Mouse (Mus musculus) cerebellum, postnatal 10 days (tissue): ENCODE measurements around the gene Hist1h2bh.

Source experiments
- DNase-seq, 2 experiments: peaks; one replicate each; pipeline ENCODE4 v3.0.0; 2021; ENCODE audit warnings: mixed read lengths in 2 of 2

Gene Hist1h2bh

GRCm38 (mm10) chr13:23502031-23502567 lies 41.1 kb downstream of the Hist1h2bh start:
- DNase-seq: no peak

- no peak for DNase-seq
These were observed 41.7 kb downstream of the Hist1h2bh start for GRCm38 (mm10) chr13:23501511-23501910.

DNA sequence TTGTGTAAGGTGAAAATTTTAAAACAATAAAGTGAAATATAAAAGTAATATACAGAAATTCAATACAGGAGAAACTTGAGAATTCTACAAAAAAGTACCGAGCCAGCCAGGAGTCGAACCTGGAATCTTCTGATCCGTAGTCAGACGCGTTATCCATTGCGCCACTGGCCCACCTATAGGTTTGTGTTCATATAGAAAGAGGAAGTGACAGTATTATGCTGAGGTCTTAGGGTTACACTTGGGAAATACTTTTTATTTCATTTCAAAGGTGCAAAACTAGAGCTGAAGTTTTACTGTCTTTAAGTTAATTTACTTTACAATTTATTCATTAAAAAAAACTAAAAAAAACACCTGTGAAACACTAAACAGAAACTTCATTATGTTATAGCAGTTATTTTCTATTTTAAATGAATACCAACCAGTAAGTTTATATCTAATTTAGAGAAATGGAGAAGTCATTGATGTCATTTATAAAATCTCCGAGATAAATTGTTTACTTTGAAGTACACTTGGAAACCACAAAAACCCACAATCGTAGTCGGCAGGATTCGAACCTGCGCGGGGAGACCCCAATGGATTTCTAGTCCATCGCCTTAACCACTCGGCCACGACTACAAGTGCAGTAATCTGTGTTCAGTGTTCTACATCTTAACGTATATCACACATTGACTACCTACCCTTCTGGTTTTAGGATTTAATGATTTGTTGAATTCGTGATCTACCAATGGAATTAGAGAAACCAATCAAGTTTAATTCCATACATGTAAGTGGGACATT lies 42.6 kb downstream of the Hist1h2bh start:
- peak; percentile 59 for DNase-seq

- no peak for DNase-seq
These were observed 43.2 kb downstream of the Hist1h2bh start for GRCm38 (mm10) chr13:23499943-23500342.

DNA sequence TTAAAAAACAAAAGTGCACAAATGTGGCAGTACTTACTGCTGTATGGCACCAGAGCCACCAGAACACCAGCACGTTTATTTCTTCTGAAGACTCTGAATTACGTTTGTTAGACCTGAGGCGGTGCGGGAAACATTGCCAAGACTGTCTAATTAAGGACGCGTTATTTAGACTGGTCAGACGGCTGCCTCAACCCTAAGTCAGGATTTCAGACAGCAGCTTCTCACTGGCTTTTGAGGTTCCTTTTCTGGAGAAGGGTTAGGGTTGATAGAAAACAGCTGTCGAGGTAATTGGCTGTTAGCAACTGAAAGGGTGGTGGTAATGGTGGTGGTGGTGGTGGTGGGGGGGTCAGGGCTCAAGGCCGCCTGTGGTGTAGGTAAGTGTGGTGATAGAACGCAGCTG lies 44.5 kb downstream of the Hist1h2bh start:
- no peak for DNase-seq

DNA sequence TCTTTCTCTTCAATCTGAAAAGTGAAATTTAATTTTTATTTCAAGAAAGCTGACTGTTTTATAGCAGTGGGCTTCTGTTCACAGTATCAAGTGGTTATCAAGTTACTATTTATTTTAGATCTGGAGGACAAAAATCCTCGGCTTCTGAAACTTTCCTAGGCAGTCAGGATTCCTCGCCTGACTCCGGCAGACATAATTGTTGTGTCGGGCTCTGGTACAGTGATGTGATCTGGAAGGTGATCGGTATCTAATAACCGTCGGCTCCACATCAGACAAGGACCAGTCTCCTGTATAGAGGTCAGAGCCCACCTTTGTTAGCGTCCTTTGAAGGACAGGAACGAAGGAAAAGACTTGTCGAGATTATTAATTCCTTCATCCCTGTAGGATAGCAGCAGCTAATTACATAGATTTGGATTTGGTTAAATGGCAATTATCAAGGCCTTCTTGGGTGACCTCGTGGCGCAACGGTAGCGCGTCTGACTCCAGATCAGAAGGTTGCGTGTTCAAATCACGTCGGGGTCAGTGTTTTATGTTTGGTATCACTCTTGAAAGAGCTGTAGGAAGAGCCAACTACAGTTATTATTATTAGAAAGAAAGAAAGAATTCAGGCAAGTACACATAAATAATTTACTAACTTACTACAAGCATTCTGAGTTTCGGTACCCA lies 45.4 kb downstream of the Hist1h2bh start:
- DNase-seq: peak; percentile 26 to 31

DNA sequence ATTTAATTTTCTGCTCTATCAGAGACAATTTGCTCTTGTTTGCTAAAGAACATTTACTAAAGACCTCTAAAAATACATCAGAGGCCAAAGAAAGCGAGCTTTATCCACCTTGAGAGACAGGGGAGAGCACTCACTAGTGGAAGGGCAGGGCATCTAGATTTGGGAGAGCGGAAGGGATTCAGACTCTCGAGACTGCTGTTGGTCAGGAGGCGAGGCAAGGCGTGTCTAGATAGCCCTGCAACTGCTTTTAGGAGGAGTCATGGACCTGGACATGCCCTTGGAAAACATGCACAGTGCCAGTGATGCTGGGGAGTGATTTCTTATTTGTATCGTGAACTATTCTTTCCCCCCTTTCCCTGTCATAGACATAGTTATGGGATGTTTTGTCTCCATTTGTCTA lies 47.7 kb downstream of the Hist1h2bh start:
- no peak for DNase-seq

DNA sequence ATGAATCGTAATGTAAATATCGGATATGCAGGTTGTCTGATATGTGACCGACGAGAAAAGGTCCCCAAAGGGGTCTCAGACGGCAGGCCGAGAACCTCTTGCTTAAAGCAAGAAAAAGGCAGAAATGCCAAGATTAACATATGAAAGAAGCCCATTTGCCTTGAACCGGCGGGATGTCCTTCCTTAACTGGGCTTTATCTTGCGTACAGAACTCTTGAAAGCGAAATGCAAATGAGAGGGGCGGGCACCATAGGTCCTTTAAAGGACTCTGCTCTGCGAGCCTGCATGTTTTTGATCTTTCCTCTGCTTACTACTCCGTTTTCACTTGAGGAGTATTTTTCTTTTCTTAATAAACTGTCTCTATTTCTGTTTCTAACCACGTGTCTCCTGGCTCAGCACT lies 51.2 kb downstream of the Hist1h2bh start:
- no peak for DNase-seq
